Mouse (Mus musculus): Measurements from ENCODE around the gene Ptprn. TPM values are rescaled to one million over a fixed set of nuclear protein-coding genes. Genes with fewer than 3 reads are reported as not detected.

The Ptprn gene
- polyA plus RNA-seq, 1 experiment = 0.35 TPM

- Histone ChIP-seq H3K36me3 (ENCODE audit: control insufficient read depth, insufficient read depth, low read length) (peaks cover 20% of the 10 kb centered on the region), H3K27ac (ENCODE audit: insufficient read depth, low read length) (peak overlapping the region; percentile 42; the same call in 1 of the 2 replicates), H3K4me1 (ENCODE audit: control insufficient read depth, insufficient read depth, insufficient read length) (peaks cover 23% of the 10 kb centered on the region; the same call in 1 of the 2 replicates), H3K4me3 (ENCODE audit: extremely low read depth, insufficient read depth, insufficient read length) (peak overlapping the region; percentile 76), H3K27me3 (ENCODE audit: control insufficient read depth, insufficient read depth, low read length) (no peaks in the 10 kb centered on the region)
- no peak for DNase-seq (ENCODE audit: low read depth in 1 of 2, low spot score in 2 of 2)
- WGBS = 9% methylated on average over 17 of the region's 17 CpGs
- TF ChIP-seq POLR2A (IDR thresholded peaks at IDR 0.05; ENCODE audit: low read depth, low read length) (no peak), CTCF (IDR thresholded peaks at IDR 0.05; ENCODE audit: extremely low read depth, insufficient read depth, insufficient read length, insufficient replicate concordance) (no peak)
Observed at GRCm38 (mm10) chr1:75211141-75211708, 53.1 kb downstream of the Ptprn start.

- Histone ChIP-seq H3K36me3 (ENCODE audit: control insufficient read depth, insufficient read depth, low read length) (peaks cover 13% of the 10 kb centered on the region), H3K4me3 (ENCODE audit: extremely low read depth, insufficient read depth, insufficient read length) (peak within 1 kb of the TSS; percentile 76), H3K27ac (ENCODE audit: insufficient read depth, low read length) (peak within 1 kb of the TSS; percentile 53; the same call in 1 of the 2 replicates), H3K4me1 (ENCODE audit: control insufficient read depth, insufficient read depth, insufficient read length) (peaks cover 20% of the 10 kb centered on the region; the same call in 1 of the 2 replicates), H3K27me3 (ENCODE audit: control insufficient read depth, insufficient read depth, low read length) (no peaks in the 10 kb centered on the region)
- WGBS = 3% methylated on average over 42 of the region's 42 CpGs
- DNase-seq (ENCODE audit: low read depth in 1 of 2, low spot score in 2 of 2) = peak; percentile 90 to 95
- TF ChIP-seq CTCF (IDR thresholded peaks at IDR 0.05; ENCODE audit: extremely low read depth, insufficient read depth, insufficient read length, insufficient replicate concordance) (no peak), POLR2A (IDR thresholded peaks at IDR 0.05; ENCODE audit: low read depth, low read length) (peak; percentile 58)
Observed at GRCm38 (mm10) chr1:75210136-75211087, 53.9 kb downstream of the Ptprn start, which contains the start of the genes Glb1l and Stk16. Gene Glb1l, minus strand, starts transcription at chr1:75210813. Gene Stk16, plus strand, starts transcription at chr1:75210838.

DNA sequence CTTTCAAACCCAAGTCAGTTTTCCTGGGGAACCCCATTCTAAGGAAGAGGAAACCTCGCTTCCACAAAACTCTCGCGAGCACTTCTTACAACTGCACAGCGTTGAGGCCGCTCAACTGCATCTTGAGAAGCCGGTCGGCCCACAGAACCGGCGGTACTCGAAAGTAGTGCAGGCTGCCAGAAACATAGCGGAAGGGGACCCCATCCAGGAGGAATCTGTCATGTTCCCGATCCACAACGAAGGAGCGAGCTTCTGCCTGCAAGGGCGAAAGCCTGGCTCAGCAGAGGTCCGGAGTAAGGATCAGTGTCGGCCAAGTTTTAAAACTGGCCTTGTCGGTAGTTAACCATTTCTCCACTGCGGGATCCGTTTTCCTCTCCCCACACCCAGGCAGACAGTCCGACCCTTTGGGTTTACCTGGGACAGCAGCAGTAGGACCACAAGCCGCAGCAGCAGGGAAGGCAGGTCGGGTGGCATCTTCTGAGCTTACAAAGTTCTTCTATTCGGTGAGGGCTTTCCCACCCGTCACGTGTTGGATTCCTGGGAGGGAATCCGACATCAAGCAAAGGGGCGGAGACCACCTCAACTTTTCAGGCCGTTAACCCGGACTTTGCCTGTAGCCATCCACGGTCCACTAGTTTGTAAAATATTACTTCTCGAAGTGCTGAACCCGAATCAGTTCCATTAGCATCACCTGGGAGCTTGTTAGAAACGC, 55.2 kb downstream of the Ptprn start:
- peaks cover 20% of the 10 kb centered on the region; the same call in 1 of the 2 replicates for H3K4me1 ChIP-seq (ENCODE audit: control insufficient read depth, insufficient read depth, insufficient read length)
- H3K27ac ChIP-seq (ENCODE audit: insufficient read depth, low read length) = peak overlapping the region; percentile 51; the same call in 1 of the 2 replicates
- WGBS = 17% methylated on average over 34 of the region's 34 CpGs
- no peak for TF ChIP-seq POLR2A (IDR thresholded peaks at IDR 0.05; ENCODE audit: low read depth, low read length)
- no peak for TF ChIP-seq CTCF (IDR thresholded peaks at IDR 0.05; ENCODE audit: extremely low read depth, insufficient read depth, insufficient read length, insufficient replicate concordance)
- H3K27me3 ChIP-seq (ENCODE audit: control insufficient read depth, insufficient read depth, low read length) = no peaks in the 10 kb centered on the region
- DNase-seq (ENCODE audit: low read depth in 1 of 2, low spot score in 2 of 2) = no peak
- peaks cover 1% of the 10 kb centered on the region for H3K36me3 ChIP-seq (ENCODE audit: control insufficient read depth, insufficient read depth, low read length)
- peak overlapping the region; percentile 55 for H3K4me3 ChIP-seq (ENCODE audit: extremely low read depth, insufficient read depth, insufficient read length)

- WGBS = 100% methylated on average over 1 of the region's 1 CpGs
- Histone ChIP-seq H3K27me3 (ENCODE audit: control insufficient read depth, insufficient read depth, low read length) (no peaks in the 10 kb centered on the region), H3K36me3 (ENCODE audit: control insufficient read depth, insufficient read depth, low read length) (peaks cover 24% of the 10 kb centered on the region), H3K4me3 (ENCODE audit: extremely low read depth, insufficient read depth, insufficient read length) (no peak overlapping the region), H3K27ac (ENCODE audit: insufficient read depth, low read length) (no peak overlapping the region), H3K4me1 (ENCODE audit: control insufficient read depth, insufficient read depth, insufficient read length) (no peaks in the 10 kb centered on the region)
- TF ChIP-seq POLR2A (IDR thresholded peaks at IDR 0.05; ENCODE audit: low read depth, low read length) (no peak), CTCF (IDR thresholded peaks at IDR 0.05; ENCODE audit: extremely low read depth, insufficient read depth, insufficient read length, insufficient replicate concordance) (no peak)
- no peak for DNase-seq (ENCODE audit: low read depth in 1 of 2, low spot score in 2 of 2)
Observed at GRCm38 (mm10) chr1:75201236-75201635, 63.1 kb downstream of the Ptprn start.

Other genes with a start within 250 kb of the Ptprn start
- 1.3 TPM in 2 replicates for gene Nhej1, start 139.3 kb downstream of the Ptprn start, polyA plus RNA-seq (2012; rRNA removed)
- 0.30 and 0.50 TPM in 2 replicates for gene Slc23a3, start 130.6 kb downstream of the Ptprn start, polyA plus RNA-seq (2012; rRNA removed)
- 59.3 and 71.7 TPM in 2 replicates for gene Cnppd1, start 121.8 kb downstream of the Ptprn start, polyA plus RNA-seq (2012; rRNA removed)
- gene Retreg2, start 121.7 kb downstream of the Ptprn start, polyA plus RNA-seq (2012; rRNA removed) = 88.2 and 101 TPM in 2 replicates
- 47.7 and 53.2 TPM in 2 replicates for gene Zfand2b, start 95.9 kb downstream of the Ptprn start, polyA plus RNA-seq (2012; rRNA removed)
- gene Abcb6, start 84.1 kb downstream of the Ptprn start, polyA plus RNA-seq (2012; rRNA removed) = 14.0 and 15.7 TPM in 2 replicates
- 15.5 and 15.9 TPM in 2 replicates for gene Ankzf1, start 72.4 kb downstream of the Ptprn start, polyA plus RNA-seq (2012; rRNA removed)
- 34.5 and 40.8 TPM in 2 replicates for gene Atg9a, start 72.3 kb downstream of the Ptprn start, polyA plus RNA-seq (2012; rRNA removed)
- 5.3 and 5.7 TPM in 2 replicates for gene Glb1l, start 53.7 kb downstream of the Ptprn start, polyA plus RNA-seq (2012; rRNA removed)
- gene Stk16, start 53.7 kb downstream of the Ptprn start, polyA plus RNA-seq (2012; rRNA removed) = 121 and 131 TPM in 2 replicates
- gene Tuba4a, start 44.6 kb downstream of the Ptprn start, polyA plus RNA-seq (2012; rRNA removed) = 123 and 132 TPM in 2 replicates
- 0.19 TPM in 1 of 2 replicates, not detected in the other for gene A630095N17Rik, start 32.4 kb downstream of the Ptprn start, polyA plus RNA-seq (2012; rRNA removed)
- 32.6 and 45.8 TPM in 2 replicates for gene Dnajb2, start 28.1 kb downstream of the Ptprn start, polyA plus RNA-seq (2012; rRNA removed)
- gene Resp18, start 13.9 kb upstream of the Ptprn start, polyA plus RNA-seq (2012; rRNA removed) = 0.18 TPM in 1 of 2 replicates, not detected in the other
- 76.1 and 81.0 TPM in 2 replicates for gene Dnpep, start 53.5 kb upstream of the Ptprn start, polyA plus RNA-seq (2012; rRNA removed)
- gene Des, start 95.8 kb upstream of the Ptprn start, polyA plus RNA-seq (2012; rRNA removed) = 40.5 and 49.3 TPM in 2 replicates
- gene Speg, start 110.8 kb upstream of the Ptprn start, polyA plus RNA-seq (2012; rRNA removed) = 14.3 and 21.2 TPM in 2 replicates
- gene Gmppa, start 171.4 kb upstream of the Ptprn start, polyA plus RNA-seq (2012; rRNA removed) = 85.1 and 101 TPM in 2 replicates
- gene Asic4, start 185.9 kb upstream of the Ptprn start, polyA plus RNA-seq (2012; rRNA removed) = 0.02 and 0.05 TPM in 2 replicates
- gene Chpf, start 214.8 kb upstream of the Ptprn start, polyA plus RNA-seq (2012; rRNA removed) = 30.4 and 40.6 TPM in 2 replicates
- gene Tmem198, start 215.0 kb upstream of the Ptprn start, polyA plus RNA-seq (2012; rRNA removed) = 2.6 and 3.6 TPM in 2 replicates
- gene Obsl1, start 241.9 kb upstream of the Ptprn start, polyA plus RNA-seq (2012; rRNA removed) = 7.8 and 7.9 TPM in 2 replicates
- gene Inha, start 242.6 kb upstream of the Ptprn start, polyA plus RNA-seq (2012; rRNA removed) = 2.9 TPM in 2 replicates